Mouse (Mus musculus) bone marrow macrophage, adult 2 months (primary cell): ENCODE measurements at regions not wholly inside any gene's neighbourhood (a gene's known extent, or its start where the extent isn't known, plus 50 kb on each side); places are given as distances from the start of the nearest gene placed in this dataset.

ENCODE experiments used
- CTCF ChIP-seq: IDR thresholded peaks from 2 replicates; pipeline ENCODE4 v1.5.1; 2012; ENCODE audit warnings: low read depth, mild to moderate bottlenecking, low read length, moderate library complexity
- POLR2A ChIP-seq: IDR thresholded peaks from 2 replicates; pipeline ENCODE4 v1.6.1; 2012; ENCODE audit warnings: mild to moderate bottlenecking, low read depth, low read length, borderline replicate concordance

- TF ChIP-seq POLR2A (no peak), CTCF (no peak)
Measured at GRCm38 (mm10) chr14:54138288-54138687, 115.6 kb downstream of the Dad1 start.
